Mouse (Mus musculus) embryonic facial prominence, embryonic 14.5 days (tissue): ENCODE data around the gene Tmem132a. TPM values are rescaled to one million over a fixed set of nuclear protein-coding genes. Genes with fewer than 3 reads are reported as not detected.

Experiments
- ATAC-seq: fragments of 200-750 bp; cut with Nextera tagmentation; 2 replicates; pipeline ENCODE4 v1.8.0; 2017; ENCODE audit warnings: low read depth, moderate number of reproducible peaks, moderate TSS enrichment
- DNase-seq: peaks from one replicate; pipeline ENCODE4 v3.0.0-alpha.2; 2015; ENCODE audit warnings: low spot score
- H3K27ac ChIP-seq: fragments of 300-500 bp; sonication (generic); replicated peaks from 2 replicates; pipeline ENCODE4 v1.5.1; 2014; ENCODE audit warnings: low read depth, mild to moderate bottlenecking, low read length, moderate library complexity
- H3K27me3 ChIP-seq: fragments of 300-500 bp; sonication (generic); replicated peaks from 2 replicates; pipeline ENCODE4 v1.6.1; 2014; ENCODE audit warnings: low read length; ENCODE audit not compliant: control insufficient read depth, insufficient read depth
- H3K36me3 ChIP-seq: fragments of 300-500 bp; sonication (generic); 2 replicates; pipeline ENCODE4 v1.6.1; 2014; ENCODE audit warnings: low read length, mixed read lengths; ENCODE audit not compliant: control insufficient read depth, insufficient read depth
- H3K4me1 ChIP-seq: fragments of 300-500 bp; sonication (generic); 2 replicates; pipeline ENCODE4 v1.6.1; 2014; ENCODE audit warnings: antibody characterized with exemption, low read length; ENCODE audit not compliant: control insufficient read depth, insufficient read depth
- H3K4me2 ChIP-seq: fragments of 300-500 bp; sonication (generic); 2 replicates; pipeline ENCODE4 v1.6.1; 2014; ENCODE audit warnings: low read depth, mild to moderate bottlenecking, low read length, moderate library complexity, mixed read lengths
- H3K4me3 ChIP-seq: fragments of 300-500 bp; sonication (generic); 2 replicates; pipeline ENCODE4 v1.5.1; 2014; ENCODE audit warnings: low read depth, mild to moderate bottlenecking, low read length
- H3K9ac ChIP-seq: fragments of 300-500 bp; sonication (generic); 2 replicates; pipeline ENCODE4 v1.6.1; 2014; ENCODE audit warnings: low read depth, mild to moderate bottlenecking, low read length, moderate library complexity, mixed read lengths
- H3K9me3 ChIP-seq: fragments of 300-500 bp; sonication (generic); 2 replicates; pipeline ENCODE4 v1.6.1; 2016; ENCODE audit warnings: low read length; ENCODE audit not compliant: control insufficient read depth
- WGBS: fragments of 180-500 bp; shearing (Covaris S2); extraction: QIAGEN DNeasy Blood & Tissue Kit; methylation state at CpG from one replicate; pipeline ENCODE4 v1.1.7; 2014; 5-methylcytosine and 5-hydroxymethylcytosine counted together
- polyA plus RNA-seq: library from polyadenylated mRNA; unstranded; fragments of >200 nt; fragmentation: Nextera tagmentation; extraction: Ambion mirVana; gene quantifications from 2 replicates; pipeline ENCODE4 v1.2.1, GENCODE M21; 2014

Tmem132a gene
- polyA plus RNA-seq, 1 experiment from 2014 or later: 58.5 TPM

DNA sequence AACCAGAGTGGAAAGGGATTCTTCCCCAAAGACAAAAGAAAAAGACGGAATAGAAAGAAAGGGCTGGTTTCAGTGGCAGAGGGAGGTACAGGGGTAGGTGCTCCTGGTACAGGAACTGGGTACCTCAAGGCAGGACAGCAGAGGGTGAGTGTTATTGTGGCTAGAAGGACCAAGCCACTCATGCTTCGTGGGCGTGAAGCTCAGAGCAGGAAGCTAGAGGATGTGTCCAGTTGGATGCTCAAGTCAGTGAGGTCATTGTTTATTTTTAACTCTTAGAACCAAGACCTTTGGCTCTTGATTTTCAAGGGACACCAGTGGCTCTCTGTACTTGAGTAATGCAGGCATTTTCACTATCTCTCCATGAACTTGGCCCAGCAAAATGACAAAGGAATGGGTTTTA, 37.7 kb downstream of the Tmem132a start:
- Histone ChIP-seq H3K9ac (no peak overlapping the region), H3K4me1 (no peaks in the 10 kb centered on the region), H3K4me2 (no peak overlapping the region), H3K36me3 (no peaks in the 10 kb centered on the region), H3K27me3 (no peaks in the 10 kb centered on the region), H3K9me3 (no peaks in the 10 kb centered on the region), H3K4me3 (no peak overlapping the region), H3K27ac (no peak overlapping the region)
- 86% methylated on average over 3 of the region's 3 CpGs for WGBS
- DNase-seq (no peak), ATAC-seq (no peak)

DNA sequence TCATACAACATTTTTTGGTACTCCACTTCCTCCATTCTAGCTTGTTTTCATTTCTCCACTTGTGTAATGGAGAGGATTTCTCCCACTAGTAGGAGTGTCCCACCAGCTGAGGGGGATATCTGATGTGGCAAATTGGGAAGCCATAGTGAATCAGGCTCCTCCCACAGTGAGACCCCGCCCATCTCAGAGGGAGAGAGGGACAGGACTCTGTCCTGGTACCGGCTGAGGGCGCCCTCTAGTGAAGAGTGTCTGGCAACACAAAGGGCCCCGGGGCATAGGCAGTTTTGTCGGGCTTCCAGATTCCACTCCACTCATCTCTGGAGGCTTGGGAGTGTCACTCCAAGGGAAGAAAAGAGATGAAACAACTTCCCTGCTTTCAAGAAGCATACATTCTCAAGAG, 38.3 kb downstream of the Tmem132a start:
- H3K4me1 ChIP-seq: no peaks in the 10 kb centered on the region
- no peaks in the 10 kb centered on the region for H3K36me3 ChIP-seq
- H3K4me3 ChIP-seq: no peak overlapping the region
- ATAC-seq (peak; percentile 65; the same call in 1 of the 2 replicates), DNase-seq (peak; percentile 51)
- no peak overlapping the region for H3K27ac ChIP-seq
- H3K27me3 ChIP-seq: no peaks in the 10 kb centered on the region
- 13% methylated on average over 5 of the region's 5 CpGs for WGBS
- H3K9me3 ChIP-seq: no peaks in the 10 kb centered on the region
- no peak overlapping the region for H3K9ac ChIP-seq
- H3K4me2 ChIP-seq: no peak overlapping the region

DNA sequence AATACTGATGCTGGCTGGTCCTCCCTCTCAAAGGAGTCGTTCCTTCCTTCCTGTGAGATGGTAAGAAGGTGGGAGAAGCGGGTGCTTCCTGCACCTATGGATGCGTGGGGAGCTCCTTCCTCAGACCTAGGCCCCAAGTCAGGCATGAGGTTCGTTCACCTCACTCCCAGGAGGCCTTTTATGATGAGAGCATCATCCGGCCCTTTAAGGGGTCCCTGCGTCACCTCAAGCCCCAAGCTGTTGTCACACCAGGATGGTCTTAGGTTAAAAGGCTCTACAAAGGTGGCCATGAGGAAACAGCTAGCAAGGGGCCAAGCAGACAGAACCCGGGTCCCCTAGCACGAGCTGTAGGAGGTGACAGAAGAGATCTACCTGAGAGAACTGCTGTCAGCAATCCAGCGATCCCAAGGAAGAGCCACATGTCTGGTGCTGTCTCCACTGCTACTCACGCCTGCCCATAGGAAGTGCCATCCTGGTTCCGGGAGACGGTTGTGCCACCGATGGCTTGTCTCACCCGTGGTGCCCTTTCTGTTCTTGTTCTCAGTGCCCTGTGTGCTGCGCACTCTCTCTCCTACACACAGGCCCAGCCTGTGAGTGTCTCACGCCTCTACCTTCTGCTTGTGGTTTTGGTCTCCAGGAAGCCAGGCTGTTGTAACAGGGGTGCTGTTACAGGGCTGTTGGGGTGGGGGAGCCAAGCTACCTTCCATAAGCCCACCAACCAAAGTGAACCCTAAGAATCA, 40.1 kb downstream of the Tmem132a start, which contains the start of gene Cd6:
Gene Cd6 (minus strand): TSS at position 623 of the 740 bp plus-strand sequence.
- H3K27ac ChIP-seq: no peak within 1 kb of the TSS
- H3K9ac ChIP-seq: no peak within 1 kb of the TSS
- H3K4me1 ChIP-seq: no peaks in the 10 kb centered on the region
- H3K36me3 ChIP-seq: no peaks in the 10 kb centered on the region
- WGBS: 88% methylated on average over 16 of the region's 16 CpGs
- H3K4me3 ChIP-seq: no peak within 1 kb of the TSS
- no peak for ATAC-seq
- H3K4me2 ChIP-seq: no peak within 1 kb of the TSS
- DNase-seq: no peak
- no peaks in the 10 kb centered on the region for H3K27me3 ChIP-seq
- H3K9me3 ChIP-seq: no peaks in the 10 kb centered on the region

DNA sequence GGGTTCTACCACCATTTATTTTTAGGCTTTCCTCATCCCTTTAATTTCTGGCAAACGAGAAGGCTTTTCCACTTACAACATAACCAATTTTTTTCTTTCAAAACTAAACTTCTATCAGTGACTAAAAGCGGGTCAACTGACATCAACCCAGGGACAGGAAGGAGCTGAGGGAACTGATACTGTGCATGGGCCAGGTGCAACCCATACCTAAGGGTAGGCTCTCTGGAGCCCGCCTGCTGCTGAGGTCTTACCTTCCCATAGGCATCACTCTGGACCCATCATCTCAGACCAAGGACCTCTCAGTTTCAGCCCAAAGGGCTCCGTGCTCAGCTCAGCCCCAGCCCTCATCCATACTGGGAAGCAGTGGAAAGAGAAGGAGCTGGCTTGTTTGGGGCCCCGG, 41.4 kb downstream of the Tmem132a start:
- Histone ChIP-seq H3K27ac (no peak overlapping the region), H3K36me3 (no peaks in the 10 kb centered on the region), H3K9ac (no peak overlapping the region), H3K27me3 (no peaks in the 10 kb centered on the region), H3K4me2 (no peak overlapping the region), H3K4me1 (no peaks in the 10 kb centered on the region), H3K4me3 (no peak overlapping the region), H3K9me3 (no peaks in the 10 kb centered on the region)
- ATAC-seq (no peak), DNase-seq (no peak)
- WGBS: 89% methylated on average over 5 of the region's 5 CpGs

DNA sequence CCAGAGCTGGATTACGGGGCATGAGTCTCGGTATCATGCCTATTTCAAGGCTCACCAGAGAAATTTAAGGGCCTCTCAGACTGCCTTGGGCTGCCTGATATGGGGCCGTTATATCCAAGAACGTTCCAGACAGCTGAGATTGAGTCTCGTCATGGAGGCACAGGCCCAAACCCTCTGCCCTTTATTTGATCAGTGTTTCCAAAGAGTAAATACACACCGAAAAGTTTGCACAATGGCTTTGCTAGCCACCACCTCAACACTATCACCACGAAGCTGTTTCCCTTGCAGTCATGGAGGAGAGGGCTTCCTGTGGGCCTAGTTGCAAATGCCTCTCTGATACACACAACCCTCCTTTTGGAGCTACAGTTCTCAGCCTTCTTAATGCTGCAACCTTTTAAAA, 45.7 kb downstream of the Tmem132a start:
- no peak overlapping the region for H3K4me3 ChIP-seq
- H3K4me1 ChIP-seq: no peaks in the 10 kb centered on the region
- H3K36me3 ChIP-seq: no peaks in the 10 kb centered on the region
- H3K4me2 ChIP-seq: no peak overlapping the region
- H3K9ac ChIP-seq: no peak overlapping the region
- no peaks in the 10 kb centered on the region for H3K27me3 ChIP-seq
- no peak overlapping the region for H3K27ac ChIP-seq
- DNase-seq: no peak
- H3K9me3 ChIP-seq: no peaks in the 10 kb centered on the region
- ATAC-seq: no peak
- WGBS: 84% methylated on average over 7 of the region's 7 CpGs

DNA sequence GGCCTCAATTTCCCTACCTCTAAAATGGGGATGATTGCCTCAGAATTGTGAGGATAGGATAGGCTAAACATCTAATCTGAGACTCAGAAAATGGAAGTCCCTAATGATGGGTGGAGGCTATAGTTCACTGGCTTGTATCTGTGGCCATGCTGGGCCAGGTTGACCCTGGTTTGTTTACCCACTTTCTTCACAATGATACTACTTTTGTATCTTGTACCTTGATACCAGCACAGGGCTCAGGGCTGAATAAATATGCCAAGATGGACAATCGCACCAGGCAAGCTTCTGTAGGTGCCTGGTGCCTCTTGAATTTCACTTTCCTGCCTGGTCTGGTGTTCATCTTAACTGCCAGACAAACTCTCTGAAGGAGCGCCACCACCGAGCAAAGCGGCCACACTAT, 47.2 kb downstream of the Tmem132a start:
- no peak for DNase-seq

DNA sequence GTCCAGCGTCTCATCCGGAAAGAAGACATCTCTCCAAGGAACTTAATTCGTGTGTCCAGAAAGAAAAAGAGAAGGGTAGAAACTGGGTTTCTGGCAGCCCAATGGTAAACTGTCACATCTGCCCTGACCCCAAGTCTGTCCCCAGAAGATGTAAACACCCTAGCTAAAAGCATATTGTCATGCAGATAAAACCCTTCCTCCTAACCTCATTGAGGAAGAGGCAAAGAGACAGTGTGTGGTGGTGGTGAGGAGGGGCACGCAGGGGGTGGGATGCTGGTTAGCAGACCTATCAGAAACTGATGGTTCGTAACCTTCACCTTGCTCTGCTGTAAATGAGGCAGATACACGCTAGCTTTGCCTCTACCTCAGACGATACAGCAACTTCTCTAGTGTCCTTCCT, 48.4 kb downstream of the Tmem132a start:
- Histone ChIP-seq H3K4me2 (no peak overlapping the region), H3K27ac (no peak overlapping the region), H3K27me3 (no peaks in the 10 kb centered on the region), H3K36me3 (no peaks in the 10 kb centered on the region), H3K9me3 (no peaks in the 10 kb centered on the region), H3K4me1 (no peaks in the 10 kb centered on the region), H3K9ac (no peak overlapping the region), H3K4me3 (no peak overlapping the region)
- 74% methylated on average over 7 of the region's 7 CpGs for WGBS
- ATAC-seq (no peak), DNase-seq (no peak)

More for the DNA sequence above, 47.2 kb downstream of the Tmem132a start:
- no peak for ATAC-seq
- no peak overlapping the region for H3K4me3 ChIP-seq
- no peak overlapping the region for H3K27ac ChIP-seq
- H3K4me2 ChIP-seq: no peak overlapping the region
- 95% methylated on average over 4 of the region's 4 CpGs for WGBS
- no peaks in the 10 kb centered on the region for H3K36me3 ChIP-seq
- H3K27me3 ChIP-seq: no peaks in the 10 kb centered on the region
- H3K4me1 ChIP-seq: no peaks in the 10 kb centered on the region
- H3K9ac ChIP-seq: no peak overlapping the region
- no peaks in the 10 kb centered on the region for H3K9me3 ChIP-seq

DNA sequence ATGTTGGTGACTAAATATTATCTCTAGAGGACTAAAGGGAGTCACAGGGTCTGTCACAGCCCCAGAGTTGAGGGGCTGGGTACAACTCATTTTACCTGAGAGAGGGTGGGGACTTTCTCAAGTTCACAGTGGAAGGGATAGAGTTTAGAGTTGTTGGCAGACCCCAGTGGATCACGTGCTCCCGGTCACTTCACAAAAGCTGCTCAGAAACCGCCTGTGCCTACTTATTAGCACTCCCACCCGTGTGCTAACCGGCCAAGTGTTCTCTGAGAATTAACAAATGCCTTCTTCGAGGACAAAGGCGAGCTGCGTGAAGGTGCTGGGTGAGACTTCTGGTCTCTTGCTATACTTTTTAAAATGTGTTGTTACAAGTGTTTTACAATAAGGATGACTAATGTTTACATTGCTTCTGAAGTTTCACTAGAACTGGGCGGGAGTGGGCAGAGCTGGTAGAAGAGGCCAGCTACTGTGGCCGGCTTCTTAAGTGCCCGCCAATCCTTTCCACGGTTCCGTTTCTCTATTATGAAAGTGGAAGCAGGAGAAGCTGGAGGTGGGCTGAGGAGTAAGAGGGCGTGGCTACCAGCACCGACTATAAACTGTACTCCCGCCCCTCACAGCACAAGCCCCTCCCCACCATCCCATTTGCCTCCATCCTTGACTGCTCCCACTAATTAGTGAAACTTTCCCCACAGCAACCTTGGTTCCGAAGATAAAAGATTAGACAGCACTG, 51.4 kb downstream of the Tmem132a start:
- Histone ChIP-seq H3K4me1 (no peaks in the 10 kb centered on the region), H3K4me2 (peak overlapping the region; percentile 30), H3K27me3 (no peaks in the 10 kb centered on the region), H3K9ac (no peak overlapping the region; the same call in 1 of the 2 replicates), H3K9me3 (no peaks in the 10 kb centered on the region), H3K4me3 (0 out of 2 replicates have a peak overlapping the region, but pooled peaks have one; percentile 14), H3K27ac (no peak overlapping the region), H3K36me3 (no peaks in the 10 kb centered on the region)
- DNase-seq (peak; percentile 48), ATAC-seq (peak; percentile 57; the same call in 1 of the 2 replicates)
- 37% methylated on average over 17 of the region's 17 CpGs for WGBS
